Comparison of ENCODE assay signal across 18 mouse cellular contexts in genomic region chr5:117669843-117670242, GRCm38 (mm10).
A peak's percentile ranks its signal among the peaks of the same experiment; 100 is the strongest.
DNase-seq lines count a peak whose midpoint lies in the region; ATAC-seq and TF ChIP-seq lines count a peak whose summit lies in the region.
"Had no signal": no experiment of that assay in that cellular context is flagged by ENCODE, and none has a peak within 500 bp of the region (broad histone marks: within the 10 kb centered on the region; RNA-seq: fewer than 3 reads in every experiment).

No protein-coding gene starts in this region.

- peak; percentile 34 for DNase-seq in adrenal gland, postnatal 14 days
- no peak for DNase-seq in adrenal gland, adult 2 months
- no peak for DNase-seq in heart, postnatal 25 days (ENCODE audit: low spot score)
- DNase-seq in lung, postnatal 0 days (ENCODE audit: low spot score) = no peak
- DNase-seq in retina, postnatal 1 day = peak; percentile 56
- DNase-seq in retina, embryonic 14.5 days (ENCODE audit: low spot score) = no peak
- DNase-seq: cerebellum, adult 8-10 months; forebrain, postnatal 0 days; liver, postnatal 0 days; thymus, postnatal 36 days had no signal

- ATAC-seq in heart, embryonic 13.5 days (ENCODE audit: extremely low read depth, insufficient number of reproducible peaks, low FRiP score, low TSS enrichment) = no peak
- ATAC-seq in lung, embryonic 16.5 days (ENCODE audit: low read depth) = peak; percentile 6
- no peak for ATAC-seq in lung, postnatal 0 days
- ATAC-seq: CD4-positive, CD25-positive, alpha-beta regulatory T cell, adult 4 months; liver, postnatal 0 days; midbrain, embryonic 16.5 days had no signal

- H3K4me3 ChIP-seq in heart, embryonic 13.5 days = no peak overlapping the region
- no peak overlapping the region for H3K4me3 ChIP-seq in lung, embryonic 16.5 days (ENCODE audit: low read length)
- no peak overlapping the region for H3K4me3 ChIP-seq in lung, postnatal 0 days (ENCODE audit: low read depth, low read length)
- H3K4me3 ChIP-seq: erythroblast, embryonic 14.5 days; hindbrain, embryonic 10.5 days; kidney, embryonic 15.5 days; limb, embryonic 10.5 days had no signal

- H3K9ac ChIP-seq in heart, embryonic 13.5 days = no peak overlapping the region
- no peak overlapping the region for H3K9ac ChIP-seq in lung, embryonic 16.5 days (ENCODE audit: low read length)
- no peak overlapping the region for H3K9ac ChIP-seq in lung, postnatal 0 days (replicated peaks; ENCODE audit: low read depth)
- H3K9ac ChIP-seq: forebrain, postnatal 0 days; kidney, embryonic 15.5 days; liver, postnatal 0 days had no signal

- no peaks in the 10 kb centered on the region for H3K27me3 ChIP-seq in heart, embryonic 13.5 days (replicated peaks)
- H3K27me3 ChIP-seq in lung, embryonic 16.5 days (ENCODE audit: control insufficient read depth, insufficient read depth, low read depth, low read length) = no peaks in the 10 kb centered on the region
- no peaks in the 10 kb centered on the region for H3K27me3 ChIP-seq in lung, postnatal 0 days (replicated peaks; ENCODE audit: insufficient read depth, low read length)

- no peaks in the 10 kb centered on the region for H3K36me3 ChIP-seq in heart, embryonic 13.5 days
- H3K36me3 ChIP-seq in lung, embryonic 16.5 days (ENCODE audit: control insufficient read depth, insufficient read depth, low read length) = no peaks in the 10 kb centered on the region
- no peaks in the 10 kb centered on the region for H3K36me3 ChIP-seq in lung, postnatal 0 days (ENCODE audit: insufficient read depth, low read length)
- H3K36me3 ChIP-seq: hindbrain, embryonic 10.5 days; kidney, embryonic 15.5 days; limb, embryonic 10.5 days had no signal

- TF ChIP-seq EP300 in lung, postnatal 0 days (IDR thresholded peaks at IDR 0.05) = no peak

- WGBS in heart, embryonic 13.5 days = 48% methylated on average over 7 of the region's 7 CpGs
- WGBS in lung, embryonic 16.5 days = 45% methylated on average over 7 of the region's 7 CpGs
- 56% methylated on average over 7 of the region's 7 CpGs for WGBS in lung, postnatal 0 days

- TF ChIP-seq CTCF in lung, postnatal 0 days (IDR thresholded peaks at IDR 0.05) = no peak

- H3K27ac ChIP-seq in heart, embryonic 13.5 days (replicated peaks) = peak overlapping the region; percentile 54
- H3K27ac ChIP-seq in lung, embryonic 16.5 days (ENCODE audit: low read length) = no peak overlapping the region
- H3K27ac ChIP-seq in lung, postnatal 0 days (ENCODE audit: low read length) = no peak overlapping the region
- H3K27ac ChIP-seq: hindbrain, embryonic 10.5 days; kidney, embryonic 15.5 days had no signal

- no peaks in the 10 kb centered on the region for H3K9me3 ChIP-seq in heart, embryonic 13.5 days
- H3K9me3 ChIP-seq in lung, embryonic 16.5 days (ENCODE audit: control insufficient read depth, low read length) = no peaks in the 10 kb centered on the region
- H3K9me3 ChIP-seq in lung, postnatal 0 days (ENCODE audit: low read length) = no peaks in the 10 kb centered on the region
- H3K9me3 ChIP-seq: hindbrain, embryonic 10.5 days; kidney, embryonic 15.5 days; limb, embryonic 10.5 days had no signal

- peaks cover 44% of the 10 kb centered on the region for H3K4me1 ChIP-seq in heart, embryonic 13.5 days
- peaks cover 8% of the 10 kb centered on the region; the same call in 1 of the 2 replicates for H3K4me1 ChIP-seq in lung, embryonic 16.5 days (replicated peaks; ENCODE audit: control insufficient read depth, insufficient read depth, low read length)
- H3K4me1 ChIP-seq in lung, postnatal 0 days (ENCODE audit: insufficient read depth, low read depth, low read length) = no peaks in the 10 kb centered on the region

- intact Hi-C loops in heart, postnatal 25 days (cut with DNase I) = no loop called here

- no peak overlapping the region for H3K4me2 ChIP-seq in heart, embryonic 13.5 days
- H3K4me2 ChIP-seq in lung, embryonic 16.5 days (ENCODE audit: low read depth, low read length) = no peak overlapping the region
- H3K4me2 ChIP-seq in lung, postnatal 0 days (replicated peaks; ENCODE audit: low read depth, low read length) = no peak overlapping the region
- H3K4me2 ChIP-seq: kidney, embryonic 15.5 days had no signal

Comparison
In these comparisons a context has a peak if more than half of its experiments do, and no peak if none do; other contexts are left out.
1. DNase-seq: peak in adrenal gland, postnatal 14 days (single experiment) and retina, postnatal 1 day (single experiment); none in adrenal gland, adult 2 months (single experiment), heart, postnatal 25 days (single experiment), lung, postnatal 0 days (single experiment) and retina, embryonic 14.5 days (single experiment).